Mouse (Mus musculus) monocyte, adult 2 months (primary cell): ENCODE results near the gene Dhrs7b.

Source experiments
- DNase-seq, 2 experiments: peaks; one replicate each; pipeline ENCODE4 v3.0.0; 2022; ENCODE audit warnings: low spot score in 2 of 2, low read depth in 1 of 2

The Dhrs7b gene

DNA sequence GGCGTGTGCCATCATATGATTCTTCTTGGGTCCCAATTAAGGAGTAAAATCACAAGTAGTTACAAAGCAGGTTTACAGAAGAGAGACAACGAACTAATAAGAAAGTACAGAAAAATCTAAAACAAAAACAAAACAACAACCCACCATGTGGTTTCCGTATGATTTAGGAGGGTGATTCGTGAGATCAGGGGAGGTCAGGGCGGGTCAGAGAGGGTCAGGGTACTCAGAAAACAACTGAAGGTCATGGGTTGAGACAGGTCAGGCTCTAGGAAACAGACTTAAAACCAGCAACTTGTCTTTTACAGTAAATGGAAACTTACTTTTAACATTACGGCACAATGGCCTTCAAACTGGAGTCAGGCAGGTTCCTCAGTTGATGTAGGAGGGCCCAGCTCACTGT, 59.9 kb downstream of the Dhrs7b start:
- DNase-seq, result no peak

GRCm38 (mm10) chr11:60890744-60891143, 60.3 kb downstream of the Dhrs7b start:
- no peak for DNase-seq

- DNase-seq, result no peak
These were observed 65.5 kb downstream of the Dhrs7b start for GRCm38 (mm10) chr11:60895915-60896314.

DNA sequence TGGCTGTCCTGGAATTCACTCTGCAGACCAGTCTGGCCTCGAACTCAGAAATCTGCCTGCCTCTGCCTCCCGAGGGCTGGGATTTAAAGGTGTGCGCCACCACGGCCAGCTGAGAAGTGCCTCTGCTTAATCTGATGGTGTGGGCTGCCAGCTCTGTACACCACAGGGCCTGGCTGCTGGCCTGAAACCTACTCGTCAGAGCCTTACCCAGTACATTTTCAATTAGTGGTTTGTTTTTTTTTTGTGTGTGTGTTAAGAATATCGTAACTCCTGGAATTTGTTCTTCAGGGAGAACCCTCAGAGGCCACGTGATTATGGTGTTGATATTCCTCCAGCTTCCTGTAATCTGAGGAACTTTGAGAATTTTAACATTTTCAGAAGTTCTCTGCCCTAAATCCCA, 71.6 kb downstream of the Dhrs7b start:
- DNase-seq, result no peak

GRCm38 (mm10) chr11:60902486-60902885, 72.1 kb downstream of the Dhrs7b start:
- DNase-seq, result no peak

GRCm38 (mm10) chr11:60903661-60904061, 73.2 kb downstream of the Dhrs7b start:
- DNase-seq, result no peak

DNA sequence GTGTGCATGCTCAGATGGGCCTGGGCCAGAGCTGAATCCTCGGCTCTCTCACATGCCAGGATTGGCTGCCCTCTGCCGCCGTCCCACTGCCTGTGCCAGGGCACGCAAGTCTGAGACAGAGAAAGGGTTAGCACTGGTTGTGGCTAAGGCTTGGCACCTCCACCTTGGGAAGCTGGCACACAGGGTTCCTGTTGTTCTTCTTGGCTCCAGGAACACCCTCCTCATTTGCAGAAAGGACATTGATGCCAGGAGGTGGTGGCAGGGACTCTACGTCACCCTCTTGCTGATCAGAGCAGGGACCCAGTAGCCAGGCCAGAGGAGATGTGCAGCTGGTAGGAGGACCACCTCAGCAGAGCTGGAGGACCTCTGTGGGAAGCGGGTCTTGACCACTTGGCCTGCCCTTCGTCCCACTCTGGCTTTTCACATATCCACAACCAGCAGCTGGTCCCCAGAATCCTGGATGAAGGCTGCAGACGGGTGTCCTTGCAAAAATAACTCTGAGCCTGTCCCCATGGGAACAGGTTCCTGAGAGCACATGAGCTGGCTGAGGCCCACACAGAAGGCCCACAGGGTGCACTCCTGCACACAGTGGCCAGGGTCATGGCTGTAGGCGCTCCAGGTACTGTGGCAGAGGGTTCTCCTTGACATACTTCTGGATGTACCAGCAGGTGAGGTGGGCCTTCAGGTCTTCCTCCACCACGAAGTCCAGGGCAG, 75.1 kb downstream of the Dhrs7b start:
- DNase-seq, result no peak

- no peak for DNase-seq
These were observed 76.0 kb downstream of the Dhrs7b start for GRCm38 (mm10) chr11:60906449-60906848.

DNA sequence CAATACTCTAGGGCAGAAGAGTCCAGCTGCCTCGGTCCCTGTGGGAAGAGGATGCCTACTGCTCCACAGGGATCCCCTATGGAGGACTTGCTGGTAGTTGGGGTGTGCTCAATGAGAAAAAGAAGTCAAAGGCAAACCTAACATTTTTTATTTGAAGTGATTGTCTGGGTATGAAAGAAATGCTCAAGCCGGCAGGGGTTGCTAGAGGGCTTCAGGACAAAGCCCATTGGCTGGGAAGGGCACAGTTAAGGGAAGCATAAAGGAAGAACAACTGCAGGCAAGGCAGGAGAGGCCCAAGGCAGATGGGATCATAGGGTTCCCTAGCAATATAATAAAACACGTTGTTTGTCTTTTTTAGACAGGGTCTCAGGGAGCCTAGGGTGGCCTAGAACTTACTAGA, 77.6 kb downstream of the Dhrs7b start:
- DNase-seq, result no peak

DNA sequence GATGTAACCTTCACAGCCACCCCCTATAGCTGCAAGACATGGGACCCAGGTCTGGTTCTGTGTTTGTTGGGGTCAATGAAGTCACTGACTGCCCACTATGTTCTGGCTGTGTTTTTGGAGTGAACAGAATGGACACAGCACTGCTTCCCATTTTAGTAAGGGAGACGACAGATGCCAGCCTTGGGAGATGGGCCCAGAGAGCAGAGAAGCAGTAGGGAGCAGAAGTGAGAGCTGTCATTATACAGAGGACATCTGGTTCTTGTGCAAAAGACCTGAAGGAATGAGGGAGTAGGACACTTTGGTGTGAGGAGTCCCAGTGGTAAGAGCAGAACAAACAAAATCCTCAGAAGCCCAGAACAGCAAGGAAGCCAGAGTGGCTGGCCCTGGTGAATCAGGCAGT, 79.2 kb downstream of the Dhrs7b start:
- DNase-seq, result no peak
